Mouse (Mus musculus): Measurements from ENCODE around the gene Uevld. TPM values are rescaled to one million over a fixed set of nuclear protein-coding genes. Genes with fewer than 3 reads are reported as not detected.

Uevld gene
- polyA plus RNA-seq, 2 experiments: 3.9 to 6.4 TPM

- H3K9me3 ChIP-seq (ENCODE audit: control insufficient read depth, low read length): no peaks in the 10 kb centered on the region
- H3K27me3 ChIP-seq (ENCODE audit: control insufficient read depth, insufficient read depth, low read length): no peaks in the 10 kb centered on the region; the same call in 1 of the 2 replicates
- no peak overlapping the region for H3K4me2 ChIP-seq (ENCODE audit: low read depth)
- DNase-seq (ENCODE audit: low read depth in 3 of 3, low spot score in 3 of 3) (no peak), ATAC-seq (ENCODE audit: insufficient read depth) (no peak)
- TF ChIP-seq EP300 (IDR thresholded peaks at IDR 0.05; ENCODE audit: low read depth) (no peak), CTCF (IDR thresholded peaks at IDR 0.05; ENCODE audit: low read depth) (no peak)
- H3K27ac ChIP-seq: no peak overlapping the region
- peaks cover 12 to 13% of the 10 kb centered on the region in 2 experiments for H3K4me1 ChIP-seq (replicated peaks; ENCODE audit: control insufficient read depth in 2 of 2, insufficient read depth in 2 of 2, low read length in 1 of 2)
- H3K9ac ChIP-seq (replicated peaks): no peak overlapping the region
- H3K4me3 ChIP-seq (ENCODE audit: insufficient read depth in 1 of 2, low read depth in 2 of 2, low read length in 2 of 2): no peak overlapping the region
- 25% methylated on average over 3 of the region's 3 CpGs for WGBS (ENCODE audit: insufficient replicate concordance)
- no peaks in the 10 kb centered on the region for H3K36me3 ChIP-seq (replicated peaks; ENCODE audit: control insufficient read depth, insufficient read depth, low read depth)
Measured at GRCm38 (mm10) chr7:46960991-46961390, 2.7 kb upstream of the Uevld start.

- Histone ChIP-seq H3K4me1 (replicated peaks; ENCODE audit: control insufficient read depth in 2 of 2, insufficient read depth in 2 of 2, low read length in 1 of 2) (peaks cover 12 to 13% of the 10 kb centered on the region in 2 experiments), H3K27ac (no peak overlapping the region), H3K36me3 (replicated peaks; ENCODE audit: control insufficient read depth, insufficient read depth, low read depth) (peaks cover 5% of the 10 kb centered on the region), H3K27me3 (ENCODE audit: control insufficient read depth, insufficient read depth, low read length) (no peaks in the 10 kb centered on the region; the same call in 1 of the 2 replicates), H3K9ac (replicated peaks) (peak overlapping the region; percentile 42), H3K4me2 (ENCODE audit: low read depth) (peak overlapping the region; percentile 93), H3K9me3 (ENCODE audit: control insufficient read depth, low read length) (no peaks in the 10 kb centered on the region), H3K4me3 (ENCODE audit: insufficient read depth in 1 of 2, low read depth in 2 of 2, low read length in 2 of 2) (peak overlapping the region in 1 of 2 experiments; percentile 96; a peak in 2 of 4 replicates)
- DNase-seq (ENCODE audit: low read depth in 3 of 3, low spot score in 3 of 3) (no peak), ATAC-seq (ENCODE audit: insufficient read depth) (peak; percentile 24; the same call in 1 of the 2 replicates)
- TF ChIP-seq EP300 (IDR thresholded peaks at IDR 0.05; ENCODE audit: low read depth) (no peak), CTCF (IDR thresholded peaks at IDR 0.05; ENCODE audit: low read depth) (no peak)
- 14% methylated on average over 9 of the region's 9 CpGs for WGBS (ENCODE audit: insufficient replicate concordance)
Measured at GRCm38 (mm10) chr7:46958853-46959252, 526 bp upstream of the Uevld start.

DNA sequence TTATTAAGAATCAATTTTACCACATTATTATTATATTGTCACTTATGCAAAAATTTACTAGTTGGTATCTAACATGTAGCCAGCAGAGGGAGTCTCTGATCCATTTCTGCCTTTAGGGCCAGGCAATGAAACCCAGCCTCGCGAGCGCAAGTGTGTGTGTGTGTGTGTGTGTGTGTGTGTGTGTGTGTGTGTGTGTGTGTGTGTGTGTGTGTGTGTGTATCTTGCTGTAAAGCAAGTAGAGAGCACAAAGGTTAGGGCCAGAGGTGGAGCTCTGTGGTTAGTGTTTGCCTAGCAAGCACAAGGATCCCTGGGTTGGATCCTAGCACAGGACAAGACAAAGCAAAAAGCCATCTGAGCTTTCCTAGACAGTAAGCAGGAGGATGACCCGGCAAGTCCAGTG lies 22.5 kb downstream of the Uevld start:
- no peaks in the 10 kb centered on the region for H3K9me3 ChIP-seq (ENCODE audit: control insufficient read depth, low read length)
- H3K9ac ChIP-seq (replicated peaks): no peak overlapping the region
- no peaks in the 10 kb centered on the region for H3K4me1 ChIP-seq (replicated peaks; ENCODE audit: control insufficient read depth in 2 of 2, insufficient read depth in 2 of 2, low read length in 1 of 2)
- no peak overlapping the region for H3K27ac ChIP-seq
- H3K4me3 ChIP-seq (ENCODE audit: insufficient read depth in 1 of 2, low read depth in 2 of 2, low read length in 2 of 2): no peak overlapping the region
- TF ChIP-seq CTCF (IDR thresholded peaks at IDR 0.05; ENCODE audit: low read depth) (peak; percentile 66), EP300 (IDR thresholded peaks at IDR 0.05; ENCODE audit: low read depth) (no peak)
- no peak for ATAC-seq (ENCODE audit: insufficient read depth)
- DNase-seq (ENCODE audit: low read depth in 3 of 3, low spot score in 3 of 3): no peak
- peaks cover 9% of the 10 kb centered on the region for H3K36me3 ChIP-seq (replicated peaks; ENCODE audit: control insufficient read depth, insufficient read depth, low read depth)
- 57% methylated on average over 4 of the region's 4 CpGs for WGBS (ENCODE audit: insufficient replicate concordance)
- no peaks in the 10 kb centered on the region for H3K27me3 ChIP-seq (ENCODE audit: control insufficient read depth, insufficient read depth, low read length)
- H3K4me2 ChIP-seq (ENCODE audit: low read depth): no peak overlapping the region

- Histone ChIP-seq H3K4me3 (ENCODE audit: insufficient read depth in 1 of 2, low read depth in 2 of 2, low read length in 2 of 2) (no peak overlapping the region), H3K9me3 (ENCODE audit: control insufficient read depth, low read length) (no peaks in the 10 kb centered on the region), H3K9ac (replicated peaks) (no peak overlapping the region), H3K4me1 (replicated peaks; ENCODE audit: control insufficient read depth in 2 of 2, insufficient read depth in 2 of 2, low read length in 1 of 2) (no peaks in the 10 kb centered on the region), H3K27ac (no peak overlapping the region), H3K36me3 (replicated peaks; ENCODE audit: control insufficient read depth, insufficient read depth, low read depth) (peaks cover 14% of the 10 kb centered on the region), H3K27me3 (ENCODE audit: control insufficient read depth, insufficient read depth, low read length) (no peaks in the 10 kb centered on the region), H3K4me2 (ENCODE audit: low read depth) (no peak overlapping the region)
- TF ChIP-seq CTCF (IDR thresholded peaks at IDR 0.05; ENCODE audit: low read depth) (no peak), EP300 (IDR thresholded peaks at IDR 0.05; ENCODE audit: low read depth) (no peak)
- no peak for ATAC-seq (ENCODE audit: insufficient read depth)
- DNase-seq (ENCODE audit: low read depth in 3 of 3, low spot score in 3 of 3): no peak
- WGBS (ENCODE audit: insufficient replicate concordance): 64% methylated on average over 8 of the region's 8 CpGs
Measured at GRCm38 (mm10) chr7:46934788-46935187, 23.5 kb downstream of the Uevld start.

DNA sequence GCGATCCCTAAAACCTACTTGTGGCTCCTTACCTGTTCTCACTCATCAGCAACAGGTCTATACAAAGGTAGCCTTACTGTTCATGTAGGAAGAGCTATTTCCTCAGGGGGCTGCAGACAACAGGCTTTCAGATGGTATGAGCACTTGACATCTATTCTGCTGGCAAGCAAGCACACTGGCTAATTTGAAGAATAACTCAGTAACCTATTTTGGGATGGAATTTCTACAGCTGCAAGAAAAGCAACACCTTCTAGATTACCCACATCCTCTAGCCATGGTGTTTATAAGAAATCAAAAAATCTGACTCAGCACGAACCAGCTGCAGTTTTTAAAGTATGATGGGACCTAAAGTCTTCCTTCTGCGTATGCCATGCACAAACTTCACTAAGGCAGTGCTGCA lies 27.0 kb downstream of the Uevld start:
- DNase-seq (ENCODE audit: low read depth in 3 of 3, low spot score in 3 of 3) (no peak), ATAC-seq (ENCODE audit: insufficient read depth) (no peak)
- Histone ChIP-seq H3K36me3 (replicated peaks; ENCODE audit: control insufficient read depth, insufficient read depth, low read depth) (peaks cover 5% of the 10 kb centered on the region; the same call in 1 of the 2 replicates), H3K9ac (replicated peaks) (no peak overlapping the region), H3K27ac (no peak overlapping the region), H3K4me3 (ENCODE audit: insufficient read depth in 1 of 2, low read depth in 2 of 2, low read length in 2 of 2) (no peak overlapping the region), H3K4me1 (replicated peaks; ENCODE audit: control insufficient read depth in 2 of 2, insufficient read depth in 2 of 2, low read length in 1 of 2) (no peaks in the 10 kb centered on the region), H3K9me3 (ENCODE audit: control insufficient read depth, low read length) (no peaks in the 10 kb centered on the region), H3K4me2 (ENCODE audit: low read depth) (no peak overlapping the region), H3K27me3 (ENCODE audit: control insufficient read depth, insufficient read depth, low read length) (no peaks in the 10 kb centered on the region)
- WGBS (ENCODE audit: insufficient replicate concordance): 76% methylated on average over 3 of the region's 3 CpGs
- TF ChIP-seq CTCF (IDR thresholded peaks at IDR 0.05; ENCODE audit: low read depth) (no peak), EP300 (IDR thresholded peaks at IDR 0.05; ENCODE audit: low read depth) (no peak)

All from liver, embryonic 14.5 days (tissue).